In genomic region chr2:21294002-21294401, GRCm38 (mm10) we compare ENCODE assay signal across 12 mouse cellular contexts.
"Had no signal": no experiment of that assay in that cellular context is flagged by ENCODE, and none has a peak within 500 bp of the region (broad histone marks: within the 10 kb centered on the region; RNA-seq: fewer than 3 reads in every experiment).

No protein-coding gene starts in this region.

- DNase-seq: kidney, adult 8-10 months; kidney, postnatal 10 days; kidney, postnatal 36 days; layer of hippocampus, postnatal 36 days; liver, embryonic 13.5 days; lung, adult 2 months; lung, postnatal 14 days; lung, postnatal 4 days; midbrain, embryonic 14.5 days; right cerebral cortex, postnatal 14 days; spleen, adult 18-20 months; thymus, postnatal 25 days had no signal
